Mouse (Mus musculus) small intestine, adult 2 months (tissue): ENCODE measurements around the gene Apba1. TPM values are rescaled to one million over a fixed set of nuclear protein-coding genes. Genes with fewer than 3 reads are reported as not detected.

Experiments
- H3K27ac ChIP-seq: fragments of 200-500 bp; 2 replicates; pipeline ENCODE4 v1.5.1; 2012; ENCODE audit warnings: low read depth, low read length, control low read depth, inconsistent platforms; ENCODE audit not compliant: insufficient read depth
- H3K27me3 ChIP-seq: fragments of 200-500 bp; 2 replicates; pipeline ENCODE4 v1.6.1; 2012; ENCODE audit warnings: mild to moderate bottlenecking, moderate library complexity, low read length, inconsistent platforms; ENCODE audit not compliant: control insufficient read depth, insufficient read depth
- H3K36me3 ChIP-seq: fragments of 200-500 bp; 2 replicates; pipeline ENCODE4 v1.6.1; 2012; ENCODE audit warnings: mild to moderate bottlenecking, low read length, control low read depth, inconsistent platforms; ENCODE audit not compliant: control insufficient read depth, insufficient read depth
- H3K4me1 ChIP-seq: fragments of 200-500 bp; 2 replicates; pipeline ENCODE4 v1.6.1; 2012; ENCODE audit warnings: low read length, inconsistent platforms, mixed read lengths; ENCODE audit not compliant: control insufficient read depth, insufficient read depth, insufficient read length
- H3K4me3 ChIP-seq: fragments of 200-500 bp; 2 replicates; pipeline ENCODE4 v1.5.1; 2012; ENCODE audit warnings: low read depth, mild to moderate bottlenecking, control low read depth, inconsistent platforms, low read length, moderate library complexity
- CTCF ChIP-seq: fragments of 200-500 bp; IDR thresholded peaks from 2 replicates; pipeline ENCODE4 v1.5.1; 2012; ENCODE audit warnings: low read depth, mild to moderate bottlenecking, control low read depth, inconsistent platforms, low read length, moderate library complexity, mixed read lengths; ENCODE audit not compliant: insufficient replicate concordance, insufficient read length; ENCODE audit errors: extremely low read depth
- POLR2A ChIP-seq: fragments of 200-500 bp; IDR thresholded peaks from 2 replicates; pipeline ENCODE4 v1.6.1; 2012; ENCODE audit warnings: low read depth, mild to moderate bottlenecking, control low read depth, inconsistent platforms, low read length, moderate library complexity
- WGBS: fragments of 180-500 bp; shearing (Covaris S2); methylation state at CpG from one replicate; pipeline ENCODE4 v1.1.7; 2018; 5-methylcytosine and 5-hydroxymethylcytosine counted together
- polyA plus RNA-seq: library from polyadenylated mRNA; depleted of rRNA; stranded (reverse); fragments of >200 nt; gene quantifications from 2 replicates; pipeline ENCODE4 v1.2.3, GENCODE M21; 2012

Gene Apba1
- polyA plus RNA-seq, 1 experiment: 2.0 TPM

GRCm38 (mm10) chr19:23968862-23969225, 210.2 kb downstream of the Apba1 start:
- TF ChIP-seq CTCF (no peak), POLR2A (no peak)
- H3K27me3 ChIP-seq: no peaks in the 10 kb centered on the region
- H3K36me3 ChIP-seq: no peaks in the 10 kb centered on the region
- WGBS: 64% methylated on average over 2 of the region's 2 CpGs
- no peaks in the 10 kb centered on the region for H3K4me1 ChIP-seq
- no peak overlapping the region for H3K27ac ChIP-seq
- H3K4me3 ChIP-seq: no peak overlapping the region

GRCm38 (mm10) chr19:23970374-23970773, 211.7 kb downstream of the Apba1 start:
- no peaks in the 10 kb centered on the region for H3K27me3 ChIP-seq
- no peak for TF ChIP-seq POLR2A
- TF ChIP-seq CTCF: no peak
- no peaks in the 10 kb centered on the region for H3K36me3 ChIP-seq
- H3K4me1 ChIP-seq: no peaks in the 10 kb centered on the region
- WGBS: 94% methylated on average over 3 of the region's 3 CpGs
- H3K27ac ChIP-seq: no peak overlapping the region
- no peak overlapping the region for H3K4me3 ChIP-seq

GRCm38 (mm10) chr19:23971391-23971790, 212.7 kb downstream of the Apba1 start:
- Histone ChIP-seq H3K4me1 (no peaks in the 10 kb centered on the region), H3K36me3 (no peaks in the 10 kb centered on the region), H3K4me3 (no peak overlapping the region), H3K27ac (no peak overlapping the region), H3K27me3 (no peaks in the 10 kb centered on the region)
- no peak for TF ChIP-seq POLR2A
- no peak for TF ChIP-seq CTCF
- 89% methylated on average over 7 of the region's 7 CpGs for WGBS

GRCm38 (mm10) chr19:23972881-23973649, 214.4 kb downstream of the Apba1 start:
- Histone ChIP-seq H3K27ac (no peak overlapping the region), H3K27me3 (no peaks in the 10 kb centered on the region), H3K4me3 (no peak overlapping the region), H3K4me1 (no peaks in the 10 kb centered on the region), H3K36me3 (no peaks in the 10 kb centered on the region)
- no peak for TF ChIP-seq CTCF
- TF ChIP-seq POLR2A: no peak
- 75% methylated on average over 16 of the region's 16 CpGs for WGBS

GRCm38 (mm10) chr19:23977901-23978443, 219.3 kb downstream of the Apba1 start:
- Histone ChIP-seq H3K36me3 (no peaks in the 10 kb centered on the region), H3K4me3 (no peak overlapping the region), H3K4me1 (no peaks in the 10 kb centered on the region), H3K27me3 (no peaks in the 10 kb centered on the region), H3K27ac (no peak overlapping the region)
- no peak for TF ChIP-seq CTCF
- no peak for TF ChIP-seq POLR2A
- 71% methylated on average over 6 of the region's 6 CpGs for WGBS

GRCm38 (mm10) chr19:23980598-23980997, 221.9 kb downstream of the Apba1 start:
- H3K27ac ChIP-seq: no peak overlapping the region
- H3K27me3 ChIP-seq: no peaks in the 10 kb centered on the region
- 67% methylated on average over 3 of the region's 3 CpGs for WGBS
- H3K4me3 ChIP-seq: no peak overlapping the region
- H3K4me1 ChIP-seq: no peaks in the 10 kb centered on the region
- no peaks in the 10 kb centered on the region for H3K36me3 ChIP-seq
- TF ChIP-seq CTCF (no peak), POLR2A (no peak)

GRCm38 (mm10) chr19:23984186-23984585, 225.5 kb downstream of the Apba1 start:
- no peak for TF ChIP-seq POLR2A
- TF ChIP-seq CTCF: no peak
- Histone ChIP-seq H3K27me3 (no peaks in the 10 kb centered on the region), H3K4me3 (no peak overlapping the region), H3K27ac (no peak overlapping the region), H3K4me1 (no peaks in the 10 kb centered on the region), H3K36me3 (no peaks in the 10 kb centered on the region)
- WGBS: 65% methylated on average over 6 of the region's 6 CpGs
